In the genomic region with DNA sequence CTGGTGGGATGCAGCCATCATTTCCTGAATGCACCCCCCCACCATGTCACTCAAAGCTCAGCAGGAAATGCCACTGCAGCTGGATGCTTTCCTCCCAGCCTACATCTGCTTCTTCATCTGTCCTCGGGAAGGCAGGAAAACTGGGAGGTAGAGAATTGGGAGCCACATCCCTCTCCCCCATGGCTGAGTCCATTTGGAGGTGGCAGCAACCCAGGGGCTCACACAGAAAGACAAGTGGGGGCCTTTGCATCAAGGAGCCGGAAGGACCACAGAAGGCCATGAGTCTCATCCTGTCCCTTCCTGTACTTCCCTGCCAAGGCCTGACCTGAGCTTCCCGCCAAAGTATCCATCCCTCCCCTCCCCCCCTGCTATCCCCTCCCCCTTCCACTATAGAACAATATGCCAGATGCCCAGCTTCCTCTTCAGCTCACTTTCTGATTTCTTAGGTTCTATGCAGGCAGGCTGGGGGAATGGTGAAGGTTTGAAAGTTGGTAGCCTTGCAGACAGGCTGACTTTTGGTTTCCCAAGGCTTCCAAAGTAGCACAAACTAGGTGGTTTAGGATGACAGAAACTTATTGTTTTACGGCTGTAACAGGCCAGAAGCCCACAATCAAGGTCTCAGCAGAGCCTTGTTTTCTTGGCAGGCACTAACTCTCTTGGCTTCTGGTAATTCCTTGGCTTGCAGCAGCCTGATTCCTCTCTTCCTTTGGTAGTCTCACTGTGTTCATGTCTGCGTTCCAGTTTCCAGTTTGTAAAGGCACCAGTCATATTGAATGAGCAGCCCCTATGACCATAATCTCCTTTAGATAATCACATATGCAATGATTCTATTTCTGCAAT, we compare ENCODE assay signal across 12 mouse cellular contexts. TPM values are rescaled to one million over a fixed set of nuclear protein-coding genes. Genes with fewer than 3 reads are reported as not detected.
DNase-seq lines count a peak whose midpoint lies in the region; ATAC-seq lines count a peak whose summit lies in the region.
"Had no signal": no experiment of that assay in that cellular context is flagged by ENCODE, and none has a peak within 500 bp of the region (broad histone marks: within the 10 kb centered on the region; RNA-seq: fewer than 3 reads in every experiment).

No protein-coding gene starts in this region.

- no peaks in the 10 kb centered on the region for H3K9me3 ChIP-seq in heart, embryonic 14.5 days (ENCODE audit: control insufficient read depth, low read length)
- no peaks in the 10 kb centered on the region for H3K9me3 ChIP-seq in forebrain, embryonic 15.5 days
- H3K9me3 ChIP-seq: embryonic facial prominence, embryonic 13.5 days; heart, embryonic 13.5 days; neural tube, embryonic 12.5 days; stomach, embryonic 15.5 days had no signal

- H3K27me3 ChIP-seq in heart, embryonic 14.5 days (ENCODE audit: control insufficient read depth, insufficient read depth, low read length) = no peaks in the 10 kb centered on the region
- no peaks in the 10 kb centered on the region for H3K27me3 ChIP-seq in forebrain, embryonic 15.5 days
- H3K27me3 ChIP-seq: embryonic facial prominence, embryonic 13.5 days; neural tube, embryonic 12.5 days; stomach, embryonic 15.5 days had no signal

- no peak for ATAC-seq in heart, embryonic 14.5 days (ENCODE audit: insufficient number of reproducible peaks, insufficient read depth, low FRiP score, low read depth)
- ATAC-seq in erythroblast, adult 5-6 weeks (replicated peaks; ENCODE audit: low FRiP score, poor library complexity, severe bottlenecking) = no peak
- no peak for ATAC-seq in forebrain, embryonic 15.5 days (replicated peaks)

- WGBS in heart, embryonic 14.5 days = 46% methylated on average over 5 of the region's 5 CpGs
- WGBS in forebrain, embryonic 15.5 days = 52% methylated on average over 5 of the region's 5 CpGs

- peaks cover 2 to 8% of the 10 kb centered on the region in 2 experiments; a peak in 2 of 4 replicates for H3K4me1 ChIP-seq in heart, embryonic 14.5 days (ENCODE audit: control insufficient read depth in 2 of 2, insufficient read depth in 2 of 2, low read length in 2 of 2)
- H3K4me1 ChIP-seq in forebrain, embryonic 15.5 days = peaks cover 15% of the 10 kb centered on the region
- H3K4me1 ChIP-seq: neural tube, embryonic 12.5 days; stomach, embryonic 15.5 days had no signal

- peak; percentile 57 for DNase-seq in cerebellum, adult 9-10 months
- no peak for DNase-seq in cerebellum, adult 8-10 months
- peak; percentile 41 for DNase-seq in layer of hippocampus, adult 9-11 months
- DNase-seq in layer of hippocampus, postnatal 25 days (ENCODE audit: extremely low spot score in 1 of 2, low spot score in 1 of 2) = no peak
- peak; percentile 59 for DNase-seq in NIH3T3 (ENCODE audit: low read depth)

- H3K9ac ChIP-seq in heart, embryonic 14.5 days (ENCODE audit: low read length) = no peak overlapping the region
- no peak overlapping the region for H3K9ac ChIP-seq in forebrain, embryonic 15.5 days (replicated peaks)
- H3K9ac ChIP-seq: embryonic facial prominence, embryonic 13.5 days; heart, embryonic 13.5 days; neural tube, embryonic 12.5 days; stomach, embryonic 15.5 days had no signal

- H3K4me2 ChIP-seq in heart, embryonic 14.5 days (ENCODE audit: low read length) = no peak overlapping the region
- no peak overlapping the region for H3K4me2 ChIP-seq in forebrain, embryonic 15.5 days (replicated peaks)
- H3K4me2 ChIP-seq: embryonic facial prominence, embryonic 13.5 days; heart, embryonic 13.5 days; neural tube, embryonic 12.5 days; stomach, embryonic 15.5 days had no signal

- H3K27ac ChIP-seq in heart, embryonic 14.5 days (replicated peaks in 1 of 2; ENCODE audit: control insufficient read depth in 1 of 2, insufficient read depth in 1 of 2, low read depth in 2 of 2, low read length in 2 of 2) = peak overlapping the region; percentile 29 to 52; a peak in 2 of 4 replicates
- no peak overlapping the region for H3K27ac ChIP-seq in forebrain, embryonic 15.5 days (replicated peaks)
- H3K27ac ChIP-seq: embryonic facial prominence, embryonic 13.5 days; heart, embryonic 13.5 days; neural tube, embryonic 12.5 days; stomach, embryonic 15.5 days had no signal

- H3K36me3 ChIP-seq in heart, embryonic 14.5 days (ENCODE audit: control insufficient read depth, insufficient read depth, low read length) = no peaks in the 10 kb centered on the region
- no peaks in the 10 kb centered on the region for H3K36me3 ChIP-seq in forebrain, embryonic 15.5 days
- H3K36me3 ChIP-seq: embryonic facial prominence, embryonic 13.5 days; heart, embryonic 13.5 days; neural tube, embryonic 12.5 days; stomach, embryonic 15.5 days had no signal

- no peak overlapping the region for H3K4me3 ChIP-seq in heart, embryonic 14.5 days (ENCODE audit: control insufficient read depth in 1 of 2, insufficient read depth in 1 of 2, low read depth in 1 of 2, low read length in 2 of 2)
- no peak overlapping the region for H3K4me3 ChIP-seq in forebrain, embryonic 15.5 days
- H3K4me3 ChIP-seq: embryonic facial prominence, embryonic 13.5 days; heart, embryonic 13.5 days; neural tube, embryonic 12.5 days; stomach, embryonic 15.5 days had no signal

RNA-seq across cellular contexts. Expression of gene Hivep3, which starts 46.2 kb away (rescaled TPM):
- total RNA-seq in layer of hippocampus, postnatal 25 days (2021) = 10 to 100 TPM; 37.9 to 57.4 TPM
- 6.2 and 6.8 TPM in 2 replicates for polyA plus RNA-seq in heart, embryonic 14.5 days (2014; fragmentation: Nextera tagmentation; extraction: Ambion mirVana)
- total RNA-seq in erythroblast, adult 5-6 weeks (2015; ENCODE audit: low replicate concordance) = under 0.01 and 2.3 TPM in 2 replicates
- 0.51 TPM in 1 of 2 replicates, not detected in the other for total RNA-seq in erythroblast, adult 5-6 weeks (2017; ENCODE audit: low replicate concordance)
- 18.3 and 21.7 TPM in 2 replicates for polyA plus RNA-seq in forebrain, embryonic 15.5 days (2015; fragmentation: Nextera tagmentation; extraction: Ambion mirVana)

Comparison
In these comparisons a context has a peak if more than half of its experiments do, and no peak if none do; other contexts are left out.
1. DNase-seq: peak in cerebellum, adult 9-10 months (single experiment), layer of hippocampus, adult 9-11 months (single experiment) and NIH3T3 (single experiment); none in cerebellum, adult 8-10 months (single experiment) and layer of hippocampus, postnatal 25 days (0 of 2).
2. RNA of gene Hivep3, which starts 46.2 kb away (total RNA-seq): 37.9 to 57.4 TPM in layer of hippocampus, postnatal 25 days; under 0.01 to 2.3 TPM in erythroblast, adult 5-6 weeks; every median in the first group is over 10 times any median in the second.